ENCODE assay signal across 23 mouse cellular contexts in genomic region chr2:98844267-98844666, GRCm38 (mm10).
"Had no signal": no experiment of that assay in that cellular context is flagged by ENCODE, and none has a peak within 500 bp of the region (broad histone marks: within the 10 kb centered on the region; RNA-seq: fewer than 3 reads in every experiment).

No protein-coding gene starts in this region.

- H3K36me3 ChIP-seq: limb, embryonic 10.5 days; limb, embryonic 13.5 days; liver, embryonic 12.5 days; liver, embryonic 15.5 days; lung, embryonic 15.5 days; neural tube, embryonic 12.5 days; neural tube, embryonic 15.5 days had no signal

- H3K4me1 ChIP-seq: limb, embryonic 10.5 days; limb, embryonic 13.5 days; liver, embryonic 12.5 days; liver, embryonic 15.5 days; lung, embryonic 15.5 days; neural tube, embryonic 12.5 days; neural tube, embryonic 15.5 days had no signal

- H3K4me2 ChIP-seq: limb, embryonic 13.5 days; liver, embryonic 12.5 days; liver, embryonic 15.5 days; lung, embryonic 15.5 days; midbrain, embryonic 11.5 days; neural tube, embryonic 12.5 days; neural tube, embryonic 15.5 days had no signal

- H3K27me3 ChIP-seq: limb, embryonic 13.5 days; liver, embryonic 12.5 days; liver, embryonic 15.5 days; lung, embryonic 15.5 days; neural tube, embryonic 12.5 days; neural tube, embryonic 15.5 days had no signal

- H3K9me3 ChIP-seq: limb, embryonic 10.5 days; limb, embryonic 13.5 days; liver, embryonic 12.5 days; liver, embryonic 15.5 days; lung, embryonic 15.5 days; neural tube, embryonic 12.5 days; neural tube, embryonic 15.5 days had no signal

- H3K27ac ChIP-seq: layer of hippocampus, adult 2 months; limb, embryonic 10.5 days; limb, embryonic 13.5 days; liver, embryonic 12.5 days; liver, embryonic 15.5 days; lung, embryonic 15.5 days; neural tube, embryonic 12.5 days; neural tube, embryonic 15.5 days had no signal

- H3K4me3 ChIP-seq: layer of hippocampus, adult 2 months; limb, embryonic 10.5 days; limb, embryonic 13.5 days; liver, embryonic 12.5 days; liver, embryonic 15.5 days; lung, embryonic 15.5 days; neural tube, embryonic 12.5 days; neural tube, embryonic 15.5 days had no signal

- ATAC-seq: liver, embryonic 12.5 days had no signal

- DNase-seq: kidney, adult 18-20 months; kidney, adult 9 months; kidney, postnatal 14 days; kidney, postnatal 4 days; layer of hippocampus, adult 9-11 months; liver; lung, adult 18-20 months; lung, postnatal 10 days; lung, postnatal 36 days; midbrain, embryonic 14.5 days; retina, postnatal 1 day; right cerebral cortex, postnatal 25 days; thymus, adult 2 months; thymus, postnatal 25 days had no signal

- H3K9ac ChIP-seq: limb, embryonic 13.5 days; liver, embryonic 12.5 days; liver, embryonic 15.5 days; lung, embryonic 15.5 days; neural tube, embryonic 12.5 days; neural tube, embryonic 15.5 days had no signal
